Mouse (Mus musculus): ENCODE measurements at regions not wholly inside any gene's neighbourhood (a gene's known extent, or its start where the extent isn't known, plus 50 kb on each side); places are given as distances from the start of the nearest gene placed in this dataset.
"Not testable (repeated sequence)": the region's sequence is repeated elsewhere in the genome, so short reads cannot be mapped to it uniquely, and the experiment has no call there.

DNA sequence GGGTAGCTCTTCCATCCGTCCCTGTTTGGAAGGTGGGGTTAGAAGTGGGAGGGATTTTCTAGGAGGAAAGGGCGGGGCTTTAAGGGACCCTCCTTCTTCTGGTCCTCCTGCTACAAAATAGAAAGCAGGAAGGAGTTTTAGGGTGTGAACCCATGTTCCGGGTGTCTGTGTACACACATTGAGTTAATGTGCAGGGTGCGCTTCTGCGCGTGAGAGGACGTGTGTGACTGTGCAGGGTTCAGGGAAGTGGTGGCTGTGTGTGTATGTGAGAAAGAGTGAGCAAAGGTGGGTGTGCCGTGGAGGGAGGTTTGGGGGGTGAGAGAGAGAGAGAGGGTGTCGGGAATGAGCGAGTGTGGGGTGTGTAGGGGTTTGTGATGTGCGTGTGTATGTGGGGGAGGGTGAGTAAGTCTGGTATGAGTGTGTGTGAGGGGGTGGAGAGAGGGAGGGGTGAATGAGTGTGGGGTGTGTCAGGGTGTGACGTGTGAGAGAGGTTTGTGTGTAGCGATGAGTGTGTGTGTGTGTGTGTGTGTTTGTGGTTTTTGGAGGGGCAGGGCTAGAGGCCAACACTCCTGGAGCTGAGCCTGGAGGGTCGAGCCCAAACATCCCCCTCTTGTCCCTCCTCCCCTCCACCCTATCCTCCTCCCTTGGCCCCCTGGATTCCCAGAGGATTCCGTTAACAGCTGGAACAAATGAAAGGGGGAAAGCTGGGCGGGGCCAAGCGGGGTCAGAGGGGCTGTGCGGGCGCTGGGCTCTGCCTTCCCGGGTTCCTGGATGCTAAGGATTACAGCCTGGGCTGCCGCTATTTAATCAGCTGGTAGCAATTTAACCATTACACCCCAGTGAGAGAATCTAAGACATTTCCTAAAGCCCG lies 95.3 kb upstream of the Med13l start:
- no peak for DNase-seq

DNA sequence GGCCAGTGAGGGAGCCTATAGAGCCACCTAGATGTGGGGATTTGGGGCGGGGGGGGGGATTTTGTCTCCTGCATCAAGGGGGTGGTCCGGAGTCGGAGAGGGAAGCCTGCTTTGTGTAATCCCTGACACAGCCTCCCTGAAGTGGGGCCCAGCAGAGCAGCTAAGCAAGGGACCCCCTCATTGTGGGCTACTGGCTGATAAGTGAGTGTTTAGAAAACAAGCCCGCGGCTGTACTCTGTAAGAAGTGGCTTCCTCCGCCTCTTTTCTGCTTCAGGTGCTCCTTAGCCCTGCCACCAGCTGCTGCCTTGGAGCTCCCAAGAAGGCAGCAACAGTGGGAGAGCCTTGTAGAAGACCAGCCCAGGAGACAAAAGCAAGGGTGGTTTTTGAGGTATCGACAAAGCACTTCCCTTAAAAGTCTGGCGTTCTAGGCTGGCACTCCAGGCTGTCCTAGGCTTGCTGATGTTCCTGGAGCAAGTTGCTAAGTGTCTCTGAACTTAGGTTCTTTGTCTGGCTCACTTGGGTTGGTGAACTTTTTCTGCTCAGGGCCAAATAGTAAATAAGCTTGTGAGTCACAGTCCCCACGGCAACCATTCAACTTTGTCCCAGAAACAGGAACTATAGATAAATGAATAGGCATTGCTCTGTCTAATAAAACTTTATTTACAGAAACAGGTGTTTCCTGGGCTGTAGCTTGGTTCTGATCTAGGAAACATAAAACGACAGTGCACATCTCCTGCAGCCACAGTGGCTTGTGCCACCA lies 94.3 kb upstream of the Med13l start:
- no peak for DNase-seq

DNA sequence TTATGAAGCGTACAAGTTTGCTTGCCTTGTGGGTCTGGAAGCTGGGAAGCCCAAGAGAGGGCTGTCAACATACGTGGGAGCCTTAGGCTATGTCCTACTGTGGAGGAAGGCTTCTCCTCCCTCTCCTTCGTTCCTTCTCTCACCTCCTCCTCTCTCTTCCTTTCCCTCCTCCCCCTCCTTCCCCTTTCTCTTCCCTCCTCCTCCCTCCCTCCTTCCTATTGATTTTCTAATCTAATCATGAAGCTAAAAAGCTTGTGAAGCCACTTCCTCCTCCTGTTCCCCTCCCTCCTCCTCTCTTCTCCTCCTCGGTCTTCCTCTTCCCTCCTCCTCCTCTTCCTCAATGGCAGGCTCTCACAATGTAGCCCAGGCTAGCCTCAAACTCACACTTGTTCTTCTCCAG lies 91.7 kb upstream of the Med13l start:
- no peak for DNase-seq

DNA sequence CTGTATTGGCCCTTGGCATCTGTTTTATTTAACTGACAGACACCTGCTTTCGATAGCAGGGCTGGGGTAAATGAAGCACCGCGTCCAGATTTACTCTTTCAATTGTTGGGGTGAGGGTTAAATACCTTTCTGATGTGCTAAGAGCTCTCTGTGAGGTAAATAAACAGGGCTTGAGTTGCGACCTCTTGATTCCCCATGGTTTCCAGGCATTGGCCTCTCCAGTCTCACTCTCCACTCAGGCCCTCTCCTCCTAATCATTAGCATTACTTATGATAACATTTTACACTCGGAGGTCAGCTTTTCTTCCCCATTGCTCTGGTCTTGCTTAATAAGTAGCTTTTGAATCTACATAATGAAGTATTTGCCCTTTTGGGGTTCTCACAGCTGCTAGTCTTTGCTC lies 88.9 kb upstream of the Med13l start:
- no peak for DNase-seq

DNA sequence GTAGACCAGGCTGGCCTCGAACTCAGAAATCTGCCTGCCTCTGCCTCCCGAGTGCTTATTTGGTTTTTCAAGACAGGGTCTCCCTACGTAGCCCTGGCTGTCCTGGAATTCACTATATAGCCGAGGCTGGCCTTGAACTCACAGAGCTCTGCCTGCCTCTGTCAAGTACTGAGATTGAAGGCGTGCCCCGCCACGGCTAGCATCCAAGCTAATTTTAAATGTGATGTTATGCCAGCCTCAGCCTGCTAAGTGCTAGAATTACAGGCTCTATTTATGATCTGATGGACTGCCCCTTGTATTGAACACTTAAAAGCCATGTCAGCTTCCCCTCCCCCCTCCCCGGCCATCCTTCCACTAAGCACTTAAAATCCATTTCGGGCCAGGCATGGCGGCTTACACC lies 88.2 kb upstream of the Med13l start:
- DNase-seq: no peak

DNA sequence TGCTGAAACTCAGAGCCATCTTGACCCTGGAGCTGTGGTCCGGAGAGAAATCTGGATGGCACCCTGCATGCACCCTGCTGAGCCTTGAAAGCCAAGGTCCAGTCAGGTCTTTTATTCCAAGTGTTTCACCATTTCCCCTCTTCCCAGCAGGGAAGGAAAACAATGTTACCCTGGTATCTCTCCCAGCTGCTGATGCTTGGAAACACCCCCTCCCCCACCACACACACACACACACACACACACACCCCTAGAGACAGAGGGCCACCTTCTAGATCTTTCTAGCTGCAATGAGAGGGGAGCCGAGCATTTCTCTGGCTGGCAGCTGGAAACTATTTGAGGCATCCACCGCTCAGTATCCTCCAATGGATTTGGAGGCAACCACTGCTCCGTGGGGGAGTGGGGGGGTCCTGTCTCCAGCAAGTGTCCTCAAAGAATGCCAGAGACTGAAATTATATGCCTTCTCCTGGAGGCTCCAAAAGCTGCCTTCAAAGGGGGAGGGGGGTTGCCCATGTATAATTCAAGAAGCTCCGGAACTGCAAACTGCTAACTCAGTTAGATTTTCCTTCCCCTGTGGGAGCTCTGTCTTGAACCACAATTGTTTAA lies 87.2 kb upstream of the Med13l start:
- no peak for DNase-seq

DNA sequence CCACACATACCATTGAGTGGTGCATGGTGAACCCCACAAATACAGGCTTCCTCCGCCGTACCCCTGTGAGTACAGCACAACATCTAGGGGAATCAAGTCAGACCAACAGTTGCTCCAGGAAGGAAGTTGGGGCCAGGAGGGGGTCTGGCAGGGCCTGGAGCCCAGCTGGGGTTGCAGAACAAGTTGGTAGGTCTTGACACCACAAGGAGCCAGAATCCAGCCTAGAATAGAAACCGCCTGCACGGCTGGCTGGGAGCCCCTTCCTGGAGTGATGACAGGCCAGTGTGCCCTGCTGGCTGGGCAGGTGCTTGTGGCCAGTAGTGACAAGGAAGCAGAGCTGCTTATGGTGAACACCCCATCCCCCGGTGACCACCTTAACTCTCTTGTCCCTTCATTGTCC lies 83.9 kb upstream of the Med13l start:
- DNase-seq: no peak

DNA sequence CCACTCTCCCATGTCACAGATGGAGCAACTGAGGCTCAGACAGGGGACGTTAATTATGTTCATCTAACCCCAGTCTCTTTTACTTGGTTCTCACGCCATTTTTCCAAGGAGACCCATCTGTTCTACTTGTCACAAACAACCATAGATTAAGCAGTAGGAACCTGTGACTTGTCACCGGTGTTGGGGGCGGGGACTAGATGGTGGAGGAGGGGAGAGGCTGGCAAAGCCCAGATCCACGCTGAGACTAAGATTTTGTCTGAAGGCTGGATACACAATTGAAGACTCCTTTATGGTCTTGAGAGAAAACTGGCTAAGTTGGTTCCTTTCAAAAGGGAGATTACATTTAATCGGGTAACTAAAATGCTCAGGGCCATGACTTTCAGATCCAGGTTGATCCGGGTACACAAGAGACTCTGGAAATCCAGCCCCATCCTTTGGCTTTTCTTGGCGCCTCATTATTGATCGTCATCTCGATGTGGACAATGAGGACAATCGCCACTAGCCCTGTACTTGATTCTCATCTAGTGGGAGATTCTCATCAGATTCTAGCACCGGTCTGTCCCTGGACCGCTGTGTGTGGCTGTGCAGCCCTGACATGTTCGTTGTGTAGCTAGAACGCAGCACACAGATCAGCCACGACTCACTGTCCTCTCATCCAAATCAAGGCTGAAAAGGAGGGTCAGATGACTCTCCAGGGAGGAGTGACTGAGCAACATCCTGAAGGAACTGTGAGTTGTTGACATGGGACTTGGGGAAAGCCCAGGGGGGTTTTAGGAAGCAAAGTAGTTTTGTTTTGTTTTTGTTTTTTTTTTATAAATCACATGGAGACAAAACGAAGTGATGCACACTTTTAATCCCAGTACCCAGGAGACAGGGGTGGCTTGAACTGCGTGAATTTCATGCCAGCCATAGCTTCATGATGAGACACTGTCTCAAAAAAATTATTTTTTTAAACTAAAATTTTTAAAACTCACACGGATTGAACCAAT lies 83.1 kb upstream of the Med13l start:
- no peak for DNase-seq

DNA sequence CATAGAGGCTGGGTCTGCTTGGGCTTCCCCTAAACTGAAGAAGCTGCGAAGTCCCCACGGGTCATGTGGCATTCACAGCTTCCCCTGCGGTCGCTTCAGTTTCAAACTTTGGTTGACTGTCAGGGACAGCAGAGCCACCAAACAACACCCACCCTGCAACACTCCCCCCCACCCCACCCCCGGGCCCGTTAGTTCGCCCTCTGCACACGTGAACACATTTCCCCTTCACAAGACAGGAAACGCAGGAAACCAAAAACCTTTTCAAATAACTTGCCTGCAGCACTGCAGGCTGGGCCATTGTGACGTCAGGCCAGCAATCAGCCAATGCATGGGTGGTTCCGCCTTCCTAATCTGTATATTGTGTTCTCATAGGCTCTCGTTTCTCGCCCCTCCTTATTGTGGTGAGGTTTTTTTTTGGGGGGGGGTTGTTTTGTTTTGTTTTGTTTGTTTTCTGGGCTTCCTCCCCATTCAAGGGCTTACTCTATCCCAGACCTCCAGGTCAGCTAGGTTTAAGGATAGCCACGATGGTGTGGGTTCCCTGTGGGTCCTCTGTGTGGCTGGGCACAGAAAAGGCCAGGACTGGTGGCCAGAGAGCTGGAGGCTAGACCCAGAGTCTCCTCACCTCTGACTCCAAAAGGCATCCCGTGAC lies 82.2 kb upstream of the Med13l start:
- no peak for DNase-seq

DNA sequence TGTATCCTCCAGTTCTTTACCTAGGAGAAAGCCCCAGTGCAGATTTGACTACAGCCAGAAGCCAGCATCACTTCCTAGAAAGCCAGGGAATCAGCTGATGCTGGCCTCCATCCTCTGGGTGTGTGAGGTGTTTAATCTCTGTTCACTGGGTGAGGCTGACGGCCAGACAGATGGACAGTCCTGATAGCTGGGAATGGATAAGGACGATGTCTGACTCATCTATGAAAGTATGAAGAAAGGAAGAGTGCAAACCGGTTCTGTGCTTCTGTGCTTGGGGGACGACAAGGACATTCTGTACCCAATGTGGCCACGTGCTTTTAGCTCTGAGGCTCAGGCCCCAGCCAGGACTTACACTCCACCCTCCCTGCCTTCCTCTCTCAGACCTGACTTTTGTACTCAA lies 80.5 kb upstream of the Med13l start:
- DNase-seq: no peak

DNA sequence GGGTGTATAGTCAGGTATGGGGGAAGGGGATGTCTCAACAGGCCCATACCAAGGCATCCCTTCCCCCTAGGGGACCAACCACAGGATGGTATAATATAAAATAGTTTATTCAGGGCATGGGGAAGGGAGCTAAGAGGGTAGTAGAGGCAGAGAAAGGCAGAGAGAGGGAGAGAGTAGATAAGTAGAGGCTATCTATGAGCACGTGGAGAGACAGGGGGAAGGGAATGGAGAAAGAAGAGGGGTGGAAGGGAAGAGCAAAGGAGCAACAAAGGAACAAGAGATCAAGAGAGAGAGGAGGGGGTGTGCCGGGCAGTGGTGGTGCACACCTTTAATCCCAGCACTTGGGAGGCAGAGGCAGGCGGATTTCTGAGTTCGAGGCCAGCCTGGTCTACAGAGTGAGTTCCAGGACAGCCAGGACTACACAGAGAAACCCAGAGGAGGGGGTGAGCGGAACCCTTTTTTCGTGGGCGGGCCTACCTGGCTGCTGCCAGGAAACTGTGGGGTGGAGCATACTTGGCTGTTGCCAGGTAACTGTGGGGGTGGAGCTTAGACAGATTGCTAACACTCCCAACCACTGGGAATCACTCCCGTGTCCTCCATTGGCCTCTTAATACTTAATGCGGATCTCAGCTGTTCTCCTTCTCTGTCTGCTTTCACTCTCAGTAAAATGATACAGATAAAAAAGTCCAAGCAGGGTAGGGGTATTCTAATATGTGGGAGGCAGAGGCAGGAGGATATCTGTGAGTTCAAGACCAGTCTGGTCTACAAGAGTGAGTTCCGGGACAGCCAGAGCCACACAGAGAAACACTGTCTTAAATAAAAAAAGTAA lies 79.3 kb upstream of the Med13l start:
- no peak for DNase-seq

DNA sequence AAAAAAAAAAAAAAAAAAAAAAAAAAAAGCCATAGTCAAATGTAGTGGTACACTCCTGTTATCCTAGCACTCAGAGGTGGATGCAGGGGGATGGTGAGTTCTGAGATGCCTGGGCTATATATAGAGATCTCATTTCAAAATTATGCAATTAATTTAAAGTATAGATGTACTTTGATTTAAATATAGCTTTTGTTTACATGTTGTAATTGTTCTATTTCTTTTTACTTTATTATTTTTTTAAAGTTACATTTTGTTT lies 78.8 kb upstream of the Med13l start:
- DNase-seq: no peak

DNA sequence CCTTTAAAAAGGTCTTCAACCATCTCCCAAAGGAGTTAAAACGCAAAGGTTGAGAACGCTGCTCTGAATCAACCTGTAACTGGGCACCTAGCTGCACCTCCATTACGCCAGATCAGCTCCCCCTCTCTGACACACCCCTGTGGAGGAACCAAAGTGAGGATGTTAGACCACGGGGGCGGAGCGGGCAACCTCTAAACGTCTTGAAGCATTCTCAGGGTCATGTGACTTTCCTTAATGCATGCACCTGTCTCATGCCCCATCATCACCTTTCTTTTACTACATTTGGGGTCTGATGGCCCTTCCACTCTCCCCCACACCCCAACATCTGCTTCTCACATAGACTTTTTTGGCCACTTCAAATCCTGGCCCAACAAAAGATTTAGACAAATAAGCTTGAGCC lies 77.9 kb upstream of the Med13l start:
- DNase-seq: no peak

DNA sequence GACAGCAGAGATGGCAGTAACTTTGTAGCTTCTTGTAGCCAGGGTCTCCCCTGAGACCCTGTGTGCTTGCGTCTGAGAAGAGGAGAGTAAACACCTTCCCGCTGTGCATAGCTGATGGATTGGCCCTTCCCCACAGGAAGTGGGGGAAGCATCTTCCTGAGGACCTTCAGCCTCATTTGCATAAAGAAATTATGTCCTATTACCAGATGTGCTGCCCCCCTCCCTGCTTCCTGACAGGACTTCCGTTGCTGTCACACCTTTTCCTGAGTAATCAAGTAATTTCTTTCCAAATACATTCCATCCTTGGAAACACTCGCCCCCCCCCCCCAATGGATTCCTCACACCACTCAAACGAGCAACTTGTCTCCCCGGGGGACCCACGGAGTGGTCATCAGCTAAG lies 77.5 kb upstream of the Med13l start:
- DNase-seq: no peak

DNA sequence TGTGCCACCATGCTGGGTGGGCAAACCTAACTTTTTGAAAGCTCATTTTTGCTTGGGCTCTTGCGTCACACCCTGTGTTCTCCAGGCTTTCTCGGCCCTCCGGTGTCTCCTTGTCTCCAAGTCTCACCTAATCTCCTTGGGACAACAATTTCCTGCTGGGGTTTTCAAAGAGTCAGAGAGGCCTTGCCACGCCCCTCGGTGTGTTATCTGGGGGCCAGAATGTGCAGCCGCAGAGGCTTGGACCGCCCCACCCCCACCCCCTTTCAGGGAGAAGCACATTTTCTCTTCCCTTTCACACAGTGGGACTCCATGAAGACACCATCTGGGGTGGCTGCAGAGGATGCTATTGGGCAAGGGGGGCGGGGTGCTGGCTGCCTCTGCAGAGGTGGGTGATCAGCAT lies 76.9 kb upstream of the Med13l start:
- DNase-seq: no peak

DNA sequence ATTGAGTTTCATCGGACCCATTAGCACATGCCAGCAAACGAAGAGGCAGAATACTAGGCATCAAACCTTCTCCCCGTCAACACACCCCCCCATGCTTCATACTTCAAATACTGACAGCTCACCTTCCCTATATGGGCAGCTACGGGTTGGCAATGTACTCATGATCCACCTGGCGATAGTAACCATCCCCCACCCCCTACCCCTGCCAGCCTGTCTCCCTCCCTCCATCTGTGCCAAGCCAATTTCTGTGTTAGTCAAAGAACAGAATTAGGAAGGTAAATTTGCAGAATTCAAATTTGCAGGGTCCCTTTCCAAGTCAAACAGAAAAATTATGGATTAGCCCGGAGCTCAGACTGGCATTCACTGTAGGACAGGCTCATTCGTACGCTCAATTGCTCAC lies 75.3 kb upstream of the Med13l start:
- no peak for DNase-seq

DNA sequence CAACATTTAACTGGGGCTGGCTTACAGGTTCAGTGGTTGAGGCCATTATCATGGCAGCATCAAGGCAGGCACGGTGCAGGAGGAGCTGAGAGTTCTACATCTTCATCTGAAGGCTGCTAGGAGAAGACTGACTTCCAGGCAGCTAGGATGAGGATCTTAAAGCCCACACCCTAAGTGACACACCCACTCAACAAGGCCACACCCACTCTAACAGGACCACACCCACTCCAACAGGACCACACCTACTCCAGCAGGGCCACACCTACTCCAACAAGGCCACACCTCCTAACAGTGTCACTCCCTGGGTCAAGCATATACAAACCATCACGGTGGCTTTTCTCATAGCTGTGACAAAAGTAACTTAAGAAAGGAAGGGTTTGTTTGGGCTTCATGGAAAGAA lies 68.0 kb upstream of the Med13l start:
- not testable (repeated sequence) for DNase-seq

DNA sequence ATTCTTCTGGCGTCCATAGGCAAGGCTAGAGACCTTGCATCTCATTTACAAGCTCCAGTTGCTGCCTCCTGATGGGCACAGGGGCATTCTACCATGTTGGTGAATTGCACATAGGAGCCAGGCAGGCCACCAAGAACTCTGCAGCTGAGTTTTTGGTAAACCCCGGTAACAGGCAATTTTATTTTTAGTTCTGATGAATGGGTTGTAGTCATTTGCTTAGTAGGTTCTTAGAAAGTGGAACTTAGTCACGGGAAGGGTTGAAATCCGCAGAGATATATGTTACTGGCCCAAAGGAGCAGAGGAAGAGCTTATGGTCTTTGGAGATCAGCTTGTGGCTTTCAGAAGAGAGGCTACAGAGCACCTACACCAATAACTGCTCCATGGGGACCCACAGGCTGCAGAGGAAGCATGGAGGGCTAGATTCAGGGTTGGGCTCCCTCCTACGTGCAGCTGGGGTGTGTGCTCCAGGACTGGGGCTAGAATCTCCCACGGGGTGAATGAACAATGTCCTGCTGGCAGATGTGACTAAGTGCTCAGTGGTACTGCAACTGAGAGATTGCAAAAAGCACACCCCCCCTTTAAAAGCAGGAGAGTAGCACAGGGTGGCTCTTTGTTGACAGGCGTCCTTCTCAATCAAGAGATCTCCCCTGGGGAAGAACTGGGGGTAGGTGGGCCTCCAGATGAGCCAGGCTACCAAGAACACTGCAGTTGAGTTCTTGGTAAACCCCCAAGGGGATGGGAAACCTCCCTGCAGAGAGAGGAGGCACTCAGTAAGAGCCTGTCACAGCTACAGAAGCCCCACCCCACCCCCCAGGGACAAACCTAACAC lies 65.6 kb upstream of the Med13l start:
- no peak for DNase-seq

DNA sequence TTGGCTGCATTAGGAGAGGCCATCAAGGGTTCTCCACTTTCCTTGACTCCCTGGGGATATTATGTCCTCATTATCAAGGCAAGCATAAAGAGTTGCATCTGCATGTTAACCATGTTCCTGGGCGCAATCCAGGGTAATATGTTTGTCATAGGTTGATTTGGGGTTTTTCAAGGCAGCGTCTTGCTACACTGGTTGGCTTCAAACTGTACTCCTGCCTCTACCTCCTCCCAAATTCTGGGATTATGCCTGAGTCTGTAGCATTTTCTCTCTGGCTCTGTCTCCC lies 65.1 kb upstream of the Med13l start:
- no peak for DNase-seq

DNA sequence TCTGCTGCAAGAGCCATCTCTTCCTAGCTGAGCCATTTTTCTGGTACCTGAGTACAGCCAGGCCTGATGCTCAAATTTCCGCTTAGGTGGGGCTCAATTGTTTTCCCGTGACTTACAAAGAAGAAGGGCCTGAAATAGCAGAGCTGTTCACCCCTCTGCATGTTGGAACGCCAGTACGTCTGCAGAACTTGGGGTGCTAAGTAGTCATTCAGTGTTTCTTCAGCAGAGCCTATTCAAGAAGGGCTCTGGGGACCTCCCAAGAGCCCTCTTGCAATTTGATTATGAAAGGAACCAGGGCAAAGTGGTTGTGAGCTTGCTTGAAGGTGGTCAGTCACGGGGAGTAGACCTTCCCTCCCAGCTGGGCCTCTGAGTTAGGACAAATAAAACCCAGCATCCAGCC lies 58.9 kb upstream of the Med13l start:
- DNase-seq: no peak

DNA sequence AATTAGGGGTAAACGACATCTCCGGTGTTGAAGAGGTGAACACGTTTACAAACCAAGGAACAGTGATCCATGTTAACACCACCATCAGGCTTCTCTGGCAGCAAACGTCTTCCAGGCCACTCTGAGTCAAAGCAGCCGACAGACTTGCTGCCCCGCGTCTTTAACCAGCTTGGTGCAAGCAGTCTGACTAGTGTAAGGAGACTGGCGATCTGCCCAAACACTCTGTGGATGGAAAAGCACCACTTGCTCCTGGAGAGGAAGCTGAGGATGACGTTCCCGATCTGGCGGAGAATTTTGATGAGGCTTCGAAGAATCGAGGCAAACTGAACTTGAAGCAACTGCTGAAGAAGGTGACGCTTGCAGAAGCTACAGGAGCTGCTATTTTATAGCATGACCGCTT lies 57.5 kb upstream of the Med13l start:
- DNase-seq: no peak

Measured in right cerebral cortex, postnatal 25 days (tissue).